Comparison of ENCODE assay signal across 13 mouse cellular contexts in genomic region chr4:98500182-98500581, GRCm38 (mm10).
A peak's percentile ranks its signal among the peaks of the same experiment; 100 is the strongest.
DNase-seq lines count a peak whose midpoint lies in the region; ATAC-seq and TF ChIP-seq lines count a peak whose summit lies in the region.
"Had no signal": no experiment of that assay in that cellular context is flagged by ENCODE, and none has a peak within 500 bp of the region (broad histone marks: within the 10 kb centered on the region; RNA-seq: fewer than 3 reads in every experiment).

No protein-coding gene starts in this region.

- TF ChIP-seq EP300 in heart, adult 2 months (IDR thresholded peaks at IDR 0.05; ENCODE audit: insufficient read depth, low read depth, low read length), result no peak
- no peak for TF ChIP-seq EP300 in stomach, postnatal 0 days (optimal IDR thresholded peaks at IDR 0.05)

- H3K36me3 ChIP-seq in heart, adult 2 months (ENCODE audit: control insufficient read depth, insufficient read depth, low read length), result no peaks in the 10 kb centered on the region
- no peaks in the 10 kb centered on the region for H3K36me3 ChIP-seq in stomach, postnatal 0 days (ENCODE audit: control insufficient read depth, insufficient read depth, low read length)
- H3K36me3 ChIP-seq in forebrain, embryonic 13.5 days (ENCODE audit: poor library complexity, severe bottlenecking), result peaks cover 9% of the 10 kb centered on the region
- H3K36me3 ChIP-seq: G1E had no signal

- ATAC-seq in stomach, postnatal 0 days (ENCODE audit: low FRiP score, low TSS enrichment), result no peak
- ATAC-seq in forebrain, embryonic 13.5 days, result no peak

- no peak overlapping the region for H3K4me2 ChIP-seq in stomach, postnatal 0 days (replicated peaks; ENCODE audit: low read depth)
- no peak overlapping the region for H3K4me2 ChIP-seq in forebrain, embryonic 13.5 days
- H3K4me2 ChIP-seq: limb, embryonic 12.5 days had no signal

- no peak overlapping the region for H3K4me3 ChIP-seq in heart, adult 2 months
- no peak overlapping the region for H3K4me3 ChIP-seq in cortical plate, adult 2 months (ENCODE audit: insufficient read depth, low read length)
- no peak overlapping the region for H3K4me3 ChIP-seq in stomach, postnatal 0 days (ENCODE audit: low read depth, low read length)
- no peak overlapping the region for H3K4me3 ChIP-seq in forebrain, embryonic 13.5 days
- H3K4me3 ChIP-seq: forebrain, embryonic 10.5 days; limb, embryonic 12.5 days had no signal

- WGBS in heart, adult 2 months, result 81% methylated on average over 5 of the region's 5 CpGs
- 73% methylated on average over 5 of the region's 5 CpGs for WGBS in stomach, postnatal 0 days
- 74% methylated on average over 5 of the region's 5 CpGs for WGBS in forebrain, embryonic 13.5 days

- H3K4me1 ChIP-seq in heart, adult 2 months (ENCODE audit: control insufficient read depth, insufficient read depth, low read length), result no peaks in the 10 kb centered on the region
- H3K4me1 ChIP-seq in cortical plate, adult 2 months (ENCODE audit: control insufficient read depth, insufficient read depth, low read length), result no peaks in the 10 kb centered on the region
- H3K4me1 ChIP-seq in stomach, postnatal 0 days (replicated peaks; ENCODE audit: control insufficient read depth, insufficient read depth), result no peaks in the 10 kb centered on the region
- H3K4me1 ChIP-seq in forebrain, embryonic 13.5 days, result no peaks in the 10 kb centered on the region
- H3K4me1 ChIP-seq: forebrain, embryonic 10.5 days; limb, embryonic 12.5 days had no signal

- H3K79me2 ChIP-seq in heart, adult 2 months (replicated peaks; ENCODE audit: control insufficient read depth, insufficient read depth, low read length), result no peaks in the 10 kb centered on the region

- TF ChIP-seq CTCF in heart, adult 2 months (IDR thresholded peaks at IDR 0.05), result peak; percentile 63
- peak; percentile 36 for TF ChIP-seq CTCF in cortical plate, adult 2 months (IDR thresholded peaks at IDR 0.05; ENCODE audit: extremely low read depth, insufficient read depth, low read length)
- TF ChIP-seq CTCF in stomach, postnatal 0 days (IDR thresholded peaks at IDR 0.05; ENCODE audit: low read depth), result peak; percentile 65

- no peaks in the 10 kb centered on the region for H3K9me3 ChIP-seq in stomach, postnatal 0 days (ENCODE audit: control insufficient read depth, low read length)
- no peaks in the 10 kb centered on the region for H3K9me3 ChIP-seq in forebrain, embryonic 13.5 days (replicated peaks)
- H3K9me3 ChIP-seq: forebrain, embryonic 10.5 days; limb, embryonic 12.5 days had no signal

- no peak for TF ChIP-seq POLR2A in heart, adult 2 months (IDR thresholded peaks at IDR 0.05; ENCODE audit: insufficient read depth, low read depth, low read length)
- TF ChIP-seq POLR2A in cortical plate, adult 2 months (IDR thresholded peaks at IDR 0.05; ENCODE audit: extremely low read depth, insufficient read depth, low read length), result no peak

- no peak overlapping the region for H3K27ac ChIP-seq in heart, adult 2 months
- no peak overlapping the region for H3K27ac ChIP-seq in cortical plate, adult 2 months (ENCODE audit: insufficient read depth, low read length)
- no peak overlapping the region for H3K27ac ChIP-seq in stomach, postnatal 0 days (replicated peaks)
- H3K27ac ChIP-seq in forebrain, embryonic 13.5 days, result no peak overlapping the region
- H3K27ac ChIP-seq: forebrain, embryonic 10.5 days; limb, embryonic 12.5 days had no signal

- no peak overlapping the region for H3K9ac ChIP-seq in heart, adult 2 months (ENCODE audit: low read depth, low read length)
- no peak overlapping the region for H3K9ac ChIP-seq in stomach, postnatal 0 days (ENCODE audit: low read length)
- no peak overlapping the region for H3K9ac ChIP-seq in forebrain, embryonic 13.5 days
- H3K9ac ChIP-seq: limb, embryonic 12.5 days had no signal

- no peaks in the 10 kb centered on the region for H3K27me3 ChIP-seq in heart, adult 2 months (ENCODE audit: control insufficient read depth, insufficient read depth, low read length)
- no peaks in the 10 kb centered on the region for H3K27me3 ChIP-seq in stomach, postnatal 0 days (ENCODE audit: control insufficient read depth, insufficient read depth, low read length)
- H3K27me3 ChIP-seq in forebrain, embryonic 13.5 days, result no peaks in the 10 kb centered on the region
- H3K27me3 ChIP-seq: limb, embryonic 12.5 days had no signal

- intact Hi-C loops in heart, adult 2 months (cut with DNase I), result no loop called here

- no peak for DNase-seq in heart, adult 2 months
- no peak for DNase-seq in heart, adult 8-10 months (ENCODE audit: low spot score)
- peak; percentile 15 for DNase-seq in retina, postnatal 1 day
- no peak for DNase-seq in retina, embryonic 14.5 days (ENCODE audit: low spot score)
- DNase-seq in stomach, postnatal 0 days (ENCODE audit: low spot score), result no peak
- no peak for DNase-seq in spleen, adult 12 weeks (ENCODE audit: low spot score)
- DNase-seq: cerebellum, adult 11-12 months; right cerebral cortex, postnatal 4 days had no signal
